10 mouse cellular contexts compared by ENCODE assay signal in genomic region chr4:63371890-63372289, GRCm38 (mm10). TPM values are rescaled to one million over a fixed set of nuclear protein-coding genes. Genes with fewer than 3 reads are reported as not detected.
A peak's percentile ranks its signal among the peaks of the same experiment; 100 is the strongest.
DNase-seq lines count a peak whose midpoint lies in the region; ATAC-seq and TF ChIP-seq lines count a peak whose summit lies in the region.
"Had no signal": no experiment of that assay in that cellular context is flagged by ENCODE, and none has a peak within 500 bp of the region (broad histone marks: within the 10 kb centered on the region; RNA-seq: fewer than 3 reads in every experiment).

No protein-coding gene starts in this region.

- no peak for ATAC-seq in kidney, embryonic 15.5 days (replicated peaks; ENCODE audit: low FRiP score)

- DNase-seq in kidney, postnatal 10 days = peak; percentile 48
- DNase-seq in CH12.LX (ENCODE audit: extremely low read depth) = peak; percentile 86
- peak; percentile 49 for DNase-seq in adipocyte (ENCODE audit: low spot score)
- DNase-seq in induced T-regulatory cell, adult 2 months (ENCODE audit: low read depth) = peak; percentile 85
- DNase-seq in naive thymus-derived CD4-positive, alpha-beta T cell, adult 2 months (ENCODE audit: low read depth) = peak; percentile 84
- DNase-seq in cerebellum, adult 11-12 months = no peak
- no peak for DNase-seq in left cerebral cortex, adult 11 months (ENCODE audit: low spot score)

- H3K27ac ChIP-seq in kidney, embryonic 15.5 days = no peak overlapping the region
- no peak overlapping the region for H3K27ac ChIP-seq in CH12.LX (ENCODE audit: insufficient read depth, low read depth)
- H3K27ac ChIP-seq: limb, embryonic 15.5 days had no signal

- in situ Hi-C loops in CH12.LX (cut with MboI; ENCODE audit: low pct_ligation_motif_present, low pct_unique_long_range_greater_than_20kb, low sequenced_read_pairs) = loop anchor here (5.0 kb wide), 1 partner anchor 35 kb away; no protein-coding TSS in a partner anchor

- no peak for TF ChIP-seq POLR2A in CH12.LX (IDR thresholded peaks at IDR 0.05; ENCODE audit: low read depth, low read length)

- TF ChIP-seq RAD21 in CH12.LX (IDR thresholded peaks at IDR 0.05; ENCODE audit: low read depth, low read length) = peak; percentile 38

- peak; percentile 33 to 70; a peak in 3 of 4 replicates for TF ChIP-seq CTCF in CH12.LX (conservative IDR thresholded peaks at IDR 0.05 in 1 of 2, IDR thresholded peaks at IDR 0.05 in 1 of 2; ENCODE audit: low read depth in 2 of 2, low read length in 2 of 2)

- no peak for TF ChIP-seq EP300 in CH12.LX (IDR thresholded peaks at IDR 0.05; ENCODE audit: low read length)

- no peaks in the 10 kb centered on the region for H3K4me1 ChIP-seq in kidney, embryonic 15.5 days
- peaks cover 0 to 24% of the 10 kb centered on the region in 2 experiments; a peak in 2 of 4 replicates for H3K4me1 ChIP-seq in CH12.LX (ENCODE audit: control insufficient read depth in 1 of 2, insufficient read depth in 2 of 2)
- H3K4me1 ChIP-seq: limb, embryonic 15.5 days had no signal

- peaks cover 85% of the 10 kb centered on the region for H3K36me3 ChIP-seq in kidney, embryonic 15.5 days
- H3K36me3 ChIP-seq in CH12.LX (replicated peaks in 1 of 2; ENCODE audit: control insufficient read depth in 1 of 2, insufficient read depth in 1 of 2, low read length in 1 of 2) = peaks cover 95 to 99% of the 10 kb centered on the region in 2 experiments

- H3K4me3 ChIP-seq in kidney, embryonic 15.5 days (replicated peaks) = no peak overlapping the region
- H3K4me3 ChIP-seq in CH12.LX (replicated peaks in 1 of 3; ENCODE audit: low read depth in 2 of 3, low read length in 2 of 3, poor library complexity in 1 of 3) = no peak overlapping the region
- H3K4me3 ChIP-seq: limb, embryonic 15.5 days had no signal

- H3K27me3 ChIP-seq in kidney, embryonic 15.5 days = no peaks in the 10 kb centered on the region
- no peaks in the 10 kb centered on the region for H3K27me3 ChIP-seq in CH12.LX (replicated peaks)
- H3K27me3 ChIP-seq: limb, embryonic 15.5 days had no signal

- dilution Hi-C loops in CH12.LX (cut with MboI; ENCODE audit: extremely low pct_ligation_motif_present, extremely low pct_unique_long_range_greater_than_20kb, low sequenced_read_pairs) = no loop called here

- H3K9me3 ChIP-seq in kidney, embryonic 15.5 days (replicated peaks) = no peaks in the 10 kb centered on the region
- peaks cover 1% of the 10 kb centered on the region for H3K9me3 ChIP-seq in CH12.LX (replicated peaks; ENCODE audit: low read length)
- H3K9me3 ChIP-seq: limb, embryonic 15.5 days had no signal

- no peak overlapping the region for H3K9ac ChIP-seq in kidney, embryonic 15.5 days
- H3K9ac ChIP-seq in CH12.LX (ENCODE audit: insufficient read depth, low read depth) = no peak overlapping the region
- H3K9ac ChIP-seq: limb, embryonic 15.5 days had no signal

- 0 out of 2 replicates have a peak, but pooled peaks cover 2% of the 10 kb centered on the region for H3K79me2 ChIP-seq in CH12.LX (replicated peaks; ENCODE audit: control insufficient read depth, extremely low read depth, insufficient read depth, poor library complexity, severe bottlenecking)

- 48% methylated on average over 3 of the region's 3 CpGs for WGBS in kidney, embryonic 15.5 days

- no peak overlapping the region for H3K4me2 ChIP-seq in kidney, embryonic 15.5 days
- H3K4me2 ChIP-seq in CH12.LX (ENCODE audit: insufficient read depth, low read depth, poor library complexity, severe bottlenecking) = no peak overlapping the region
- H3K4me2 ChIP-seq: limb, embryonic 15.5 days had no signal

TF ChIP-seq in CH12.LX, 34 proteins besides CTCF, POLR2A, EP300 and RAD21:
- TF ChIP-seq SMC3 (IDR thresholded peaks at IDR 0.05; ENCODE audit: low read depth, low read length) (peak; percentile 51), ETS1 (conservative IDR thresholded peaks at IDR 0.05; ENCODE audit: low read depth, low read length) (no peak), NELFE (IDR thresholded peaks at IDR 0.05; ENCODE audit: low read depth, low read length) (no peak), MYC (IDR thresholded peaks at IDR 0.05; ENCODE audit: low read depth, low read length) (0 out of 2 replicates have a peak, but pooled peaks have one; percentile 44)

RNA-seq across cellular contexts. Expression of gene Orm2, which starts 9.6 kb away (rescaled TPM):
- not detected in 2 replicates for polyA plus RNA-seq in kidney, embryonic 15.5 days (2015; fragmentation: Nextera tagmentation; extraction: Ambion mirVana)
- total RNA-seq in CH12.LX (2012; rRNA removed) = not detected in 2 replicates
- total RNA-seq in CH12.LX (2014; rRNA removed) = not detected in 2 replicates
- 0.53 TPM in 1 of 2 replicates, not detected in the other for polyA plus RNA-seq in CH12.LX (2012; ENCODE audit: insufficient read length, low read depth)
- polyA plus RNA-seq: stomach, embryonic 14.5 days had no signal

RNA-seq across cellular contexts. Expression of gene Orm3, which starts 15.9 kb away (rescaled TPM):
- polyA plus RNA-seq in kidney, embryonic 15.5 days (2015; fragmentation: Nextera tagmentation; extraction: Ambion mirVana) = not detected in 2 replicates
- total RNA-seq in CH12.LX (2012; rRNA removed) (not detected in 2 replicates), CH12.LX (2014; rRNA removed) (not detected in 2 replicates)
- polyA plus RNA-seq in CH12.LX (2012; ENCODE audit: insufficient read length, low read depth) = 0.30 and 0.33 TPM in 2 replicates
- polyA plus RNA-seq: limb, embryonic 15.5 days; stomach, embryonic 14.5 days had no signal

RNA-seq across cellular contexts. Expression of gene Orm1, which starts 27.5 kb away (rescaled TPM):
- polyA plus RNA-seq in kidney, embryonic 15.5 days (2015; fragmentation: Nextera tagmentation; extraction: Ambion mirVana) = 0.44 TPM in 1 of 2 replicates, not detected in the other
- not detected in 2 replicates for total RNA-seq in CH12.LX (2012; rRNA removed)
- total RNA-seq in CH12.LX (2014; rRNA removed) = not detected in 2 replicates
- polyA plus RNA-seq in CH12.LX (2012; ENCODE audit: insufficient read length, low read depth) = not detected in 2 replicates
- polyA plus RNA-seq: stomach, embryonic 14.5 days had no signal

RNA-seq across cellular contexts. Expression of gene Akna, which starts 31.3 kb away (rescaled TPM):
- polyA plus RNA-seq in kidney, embryonic 15.5 days (2015; fragmentation: Nextera tagmentation; extraction: Ambion mirVana) = 7.4 and 8.3 TPM in 2 replicates
- total RNA-seq in CH12.LX (2012; rRNA removed) (19.3 and 28.0 TPM in 2 replicates), CH12.LX (2014; rRNA removed) (5.1 and 6.5 TPM in 2 replicates)
- polyA plus RNA-seq in CH12.LX (2012; ENCODE audit: insufficient read length, low read depth) = 28.5 and 37.5 TPM in 2 replicates

Comparison
In these comparisons a context has a peak if more than half of its experiments do, and no peak if none do; other contexts are left out.
1. DNase-seq: peak in kidney, postnatal 10 days (single experiment), CH12.LX (single experiment), adipocyte (single experiment), induced T-regulatory cell, adult 2 months (single experiment) and naive thymus-derived CD4-positive, alpha-beta T cell, adult 2 months (single experiment); none in cerebellum, adult 11-12 months (single experiment) and left cerebral cortex, adult 11 months (single experiment).